Comparison of ENCODE assay signal across 10 mouse cellular contexts in the genomic region with DNA sequence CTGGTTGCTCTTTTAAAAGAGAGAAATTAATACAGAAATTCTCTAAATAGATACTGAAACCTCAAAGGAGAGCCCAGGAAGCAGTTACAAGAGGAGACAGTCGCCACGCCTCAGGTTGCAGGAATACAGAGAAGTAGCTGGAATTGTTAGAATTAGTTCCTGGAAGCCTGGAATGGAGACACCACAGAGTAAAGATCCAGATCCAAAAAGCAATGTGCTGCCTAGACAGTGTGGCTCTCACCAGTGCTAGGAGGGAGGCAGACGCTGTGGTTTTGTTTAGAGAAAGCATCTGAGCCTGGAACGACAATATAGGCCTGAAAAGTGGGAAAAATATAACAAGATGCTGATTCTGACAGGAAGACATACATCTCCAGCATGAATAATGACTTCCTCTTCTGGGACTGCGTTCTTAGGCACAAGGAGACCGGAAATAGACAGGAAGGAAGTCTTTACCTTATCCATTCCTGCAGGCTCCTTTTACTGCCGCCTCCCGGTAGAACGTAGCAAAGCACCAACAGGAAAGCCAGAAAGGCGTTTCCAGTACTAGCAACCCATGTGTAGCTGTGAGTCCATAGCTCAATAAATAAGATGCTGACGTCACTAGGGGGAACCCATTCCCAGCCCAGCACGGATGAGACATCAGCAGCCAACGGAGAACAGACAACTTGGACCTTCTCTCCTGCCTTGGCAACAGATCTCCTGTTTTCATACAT. TPM values are rescaled to one million over a fixed set of nuclear protein-coding genes. Genes with fewer than 3 reads are reported as not detected.
DNase-seq lines count a peak whose midpoint lies in the region; TF ChIP-seq lines count a peak whose summit lies in the region.
"Had no signal": no experiment of that assay in that cellular context is flagged by ENCODE, and none has a peak within 500 bp of the region (broad histone marks: within the 10 kb centered on the region; RNA-seq: fewer than 3 reads in every experiment).

No protein-coding gene starts in this region.

- H3K4me3 ChIP-seq in kidney, adult 2 months (ENCODE audit: insufficient read depth, low read depth, low read length) = no peak overlapping the region
- peak overlapping the region; percentile 79 for H3K4me3 ChIP-seq in megakaryocyte, embryonic 14.5 days (replicated peaks)
- no peak overlapping the region for H3K4me3 ChIP-seq in forebrain, embryonic 10.5 days
- H3K4me3 ChIP-seq: midbrain, embryonic 12.5 days had no signal

- peak; percentile 12 for DNase-seq in gastrocnemius, adult 18-20 months (ENCODE audit: low spot score)
- DNase-seq in gastrocnemius, postnatal 25 days = no peak
- peak; percentile 11 for DNase-seq in NIH3T3 (ENCODE audit: low read depth)
- peak; percentile 48 for DNase-seq in kidney, adult 2 months
- DNase-seq in cerebellum, postnatal 36 days = no peak
- DNase-seq in forebrain, embryonic 10.5 days (ENCODE audit: extremely low spot score, low spot score) = no peak
- no peak for DNase-seq in frontal cortex, postnatal 36 days (ENCODE audit: low spot score in 2 of 2)

- no peak for TF ChIP-seq POLR2A in kidney, adult 2 months (IDR thresholded peaks at IDR 0.05; ENCODE audit: low read depth, low read length)

- WGBS in kidney, adult 2 months = 30% methylated on average over 13 of the region's 13 CpGs
- WGBS in forebrain, embryonic 10.5 days = 80% methylated on average over 13 of the region's 13 CpGs

- no peaks in the 10 kb centered on the region for H3K9me3 ChIP-seq in megakaryocyte, embryonic 14.5 days
- no peaks in the 10 kb centered on the region for H3K9me3 ChIP-seq in forebrain, embryonic 10.5 days
- H3K9me3 ChIP-seq: midbrain, embryonic 12.5 days had no signal

- H3K27me3 ChIP-seq in kidney, adult 2 months (replicated peaks; ENCODE audit: control insufficient read depth, insufficient read depth, low read length) = no peaks in the 10 kb centered on the region
- H3K27me3 ChIP-seq in megakaryocyte, embryonic 14.5 days (replicated peaks) = no peaks in the 10 kb centered on the region
- no peaks in the 10 kb centered on the region for H3K27me3 ChIP-seq in forebrain, embryonic 10.5 days (ENCODE audit: poor library complexity, severe bottlenecking)
- H3K27me3 ChIP-seq: midbrain, embryonic 12.5 days had no signal

- peaks cover 2% of the 10 kb centered on the region; the same call in 1 of the 2 replicates for H3K4me1 ChIP-seq in kidney, adult 2 months (ENCODE audit: control insufficient read depth, insufficient read depth, low read length)
- H3K4me1 ChIP-seq in megakaryocyte, embryonic 14.5 days = peaks cover 65% of the 10 kb centered on the region
- H3K4me1 ChIP-seq in forebrain, embryonic 10.5 days = peaks cover 12% of the 10 kb centered on the region
- H3K4me1 ChIP-seq: midbrain, embryonic 12.5 days had no signal

- no peaks in the 10 kb centered on the region for H3K36me3 ChIP-seq in kidney, adult 2 months (ENCODE audit: control insufficient read depth, insufficient read depth, low read length)
- H3K36me3 ChIP-seq in megakaryocyte, embryonic 14.5 days (replicated peaks; ENCODE audit: low read length) = peaks cover 2% of the 10 kb centered on the region
- no peaks in the 10 kb centered on the region for H3K36me3 ChIP-seq in forebrain, embryonic 10.5 days (replicated peaks)
- H3K36me3 ChIP-seq: midbrain, embryonic 12.5 days had no signal

- peak; percentile 29; the same call in 1 of the 2 replicates for TF ChIP-seq CTCF in kidney, adult 2 months (conservative IDR thresholded peaks at IDR 0.05; ENCODE audit: insufficient read depth, insufficient read length, low read depth, low read length)

- no peak overlapping the region for H3K27ac ChIP-seq in kidney, adult 2 months (ENCODE audit: insufficient read depth, low read depth, low read length)
- H3K27ac ChIP-seq in forebrain, embryonic 10.5 days = no peak overlapping the region
- H3K27ac ChIP-seq: midbrain, embryonic 12.5 days had no signal

RNA-seq across cellular contexts. Expression of a gene that starts 59.4 kb away (rescaled TPM):
- total RNA-seq in gastrocnemius, adult 18-20 months (2021) = 1 to 10 TPM; 1.4 to 3.0 TPM
- 10 to 100 TPM in 1 of 2 experiments, 1 to 10 TPM in 1; 4.0 to 22.4 TPM for total RNA-seq in gastrocnemius, postnatal 25 days (2021)
- 14.0 and 30.5 TPM in 2 replicates for polyA plus RNA-seq in kidney, adult 2 months (2012; rRNA removed)
- polyA plus RNA-seq in megakaryocyte, embryonic 14.5 days (2012; ENCODE audit: insufficient read depth, low replicate concordance) = 0.22 TPM in 1 of 2 replicates, not detected in the other
- polyA plus RNA-seq in forebrain, embryonic 10.5 days (2016; fragmentation: Nextera tagmentation; extraction: Ambion mirVana) = 121 and 132 TPM in 2 replicates
- total RNA-seq: MEL had no signal

Comparison
In these comparisons a context has a peak if more than half of its experiments do, and no peak if none do; other contexts are left out.
1. DNase-seq: peak in gastrocnemius, adult 18-20 months (single experiment), NIH3T3 (single experiment) and kidney, adult 2 months (single experiment); none in gastrocnemius, postnatal 25 days (single experiment), cerebellum, postnatal 36 days (0 of 2), forebrain, embryonic 10.5 days (single experiment) and frontal cortex, postnatal 36 days (0 of 2).